Mouse (Mus musculus) myocyte (in vitro differentiated cells): Measurements from ENCODE around the gene Pnpla6. TPM values are rescaled to one million over a fixed set of nuclear protein-coding genes. Genes with fewer than 3 reads are reported as not detected.

ENCODE experiments used
- H3K27me3 ChIP-seq: one replicate; pipeline ENCODE4 v1.6.1; 2011; ENCODE audit not compliant: control insufficient read depth, insufficient read depth, insufficient read length
- H3K36me3 ChIP-seq: one replicate; pipeline ENCODE4 v1.6.1; 2011; ENCODE audit not compliant: control insufficient read depth, insufficient read depth
- H3K4me2 ChIP-seq: one replicate; pipeline ENCODE4 v1.6.1; 2011; ENCODE audit warnings: low read depth, control low read depth
- H3K4me3 ChIP-seq: one replicate; pipeline ENCODE4 v1.5.1; 2011; ENCODE audit warnings: mild to moderate bottlenecking, control low read depth, moderate library complexity
- H3K79me2 ChIP-seq: one replicate; pipeline ENCODE4 v1.6.1; 2011; ENCODE audit not compliant: control insufficient read depth, insufficient read depth
- H3ac ChIP-seq: one replicate; pipeline ENCODE4 v1.6.1; 2011; ENCODE audit not compliant: control insufficient read depth, insufficient read length
- CEBPB ChIP-seq: IDR thresholded peaks from 2 replicates; pipeline ENCODE4 v1.6.1; 2011; ENCODE audit warnings: mild to moderate bottlenecking, moderate library complexity; ENCODE audit not compliant: poor library complexity, insufficient read depth, severe bottlenecking
- E2F4 ChIP-seq: IDR thresholded peaks from one replicate; pipeline ENCODE4 v1.6.1; 2011; ENCODE audit warnings: mild to moderate bottlenecking, control low read depth, moderate library complexity; ENCODE audit not compliant: insufficient read depth
- MAX ChIP-seq: IDR thresholded peaks from one replicate; pipeline ENCODE4 v1.6.1; 2011; ENCODE audit warnings: low read depth, mild to moderate bottlenecking, control low read depth
- MYOD1 ChIP-seq, 3 experiments: IDR thresholded peaks; one replicate each; pipeline ENCODE4 v1.6.1; 2011; ENCODE audit warnings: control low read depth in 2 of 3, low read depth in 2 of 3, mild to moderate bottlenecking in 2 of 3, moderate library complexity in 1 of 3; ENCODE audit not compliant: insufficient read length in 2 of 3, control insufficient read depth in 1 of 3
- MYOG ChIP-seq, 3 experiments: IDR thresholded peaks; one replicate each; pipeline ENCODE4 v1.6.1; 2011; ENCODE audit warnings: control low read depth in 2 of 3, low read depth in 2 of 3, mild to moderate bottlenecking in 2 of 3; ENCODE audit not compliant: insufficient read length in 2 of 3, control insufficient read depth in 1 of 3, insufficient read depth in 1 of 3
- POLR2A ChIP-seq: IDR thresholded peaks from one replicate; pipeline ENCODE4 v1.6.1; 2011; ENCODE audit warnings: low read depth, mild to moderate bottlenecking, control low read depth, moderate library complexity; ENCODE audit not compliant: insufficient read length
- POLR2AphosphoS2 ChIP-seq: IDR thresholded peaks from one replicate; pipeline ENCODE4 v1.6.1; 2011; ENCODE audit warnings: low read depth, control low read depth; ENCODE audit not compliant: insufficient read length
- REST ChIP-seq: IDR thresholded peaks from one replicate; pipeline ENCODE4 v1.6.1; 2011; ENCODE audit warnings: mild to moderate bottlenecking, control low read depth, moderate library complexity; ENCODE audit not compliant: insufficient read depth, insufficient read length
- SRF ChIP-seq: IDR thresholded peaks from one replicate; pipeline ENCODE4 v1.6.1; 2011; ENCODE audit warnings: low read depth; ENCODE audit not compliant: control insufficient read depth, insufficient read length
- TCF12 ChIP-seq: IDR thresholded peaks from one replicate; pipeline ENCODE4 v1.6.1; 2011; ENCODE audit warnings: mild to moderate bottlenecking, control low read depth; ENCODE audit not compliant: poor library complexity, insufficient read depth, severe bottlenecking
- TCF3 ChIP-seq: IDR thresholded peaks from one replicate; pipeline ENCODE4 v1.6.1; 2011; ENCODE audit warnings: low read depth, control low read depth; ENCODE audit not compliant: insufficient read length
- USF1 ChIP-seq: IDR thresholded peaks from one replicate; pipeline ENCODE4 v1.6.1; 2011; ENCODE audit warnings: low read depth, mild to moderate bottlenecking, control low read depth, moderate library complexity
- polyA plus RNA-seq: library from polyadenylated mRNA; unstranded; fragments of >200 nt; fragmentation: generic; extraction: Trizol; gene quantifications from one replicate; pipeline ENCODE4 v1.2.1, GENCODE M21; 2012; ENCODE audit warnings: missing spikeins

The Pnpla6 gene
- polyA plus RNA-seq, 1 experiment, result 14.8 TPM

GRCm38 (mm10) chr8:3470562-3470961 is 44.6 kb upstream of the Pnpla6 start, which contains the start of gene Tex45:
Tex45 (plus strand) TSS chr8:3470862.
- H3K36me3 ChIP-seq, result no peaks in the 10 kb centered on the region
- H3ac ChIP-seq, result no peak within 1 kb of the TSS
- H3K4me3 ChIP-seq, result no peak within 1 kb of the TSS
- H3K4me2 ChIP-seq, result no peak within 1 kb of the TSS
- no peaks in the 10 kb centered on the region for H3K79me2 ChIP-seq
- no peaks in the 10 kb centered on the region for H3K27me3 ChIP-seq
- TF ChIP-seq E2F4, result no peak
- TF ChIP-seq SRF, result no peak
- TF ChIP-seq MYOG (IDR thresholded peaks at IDR 0.05; ENCODE audit: control insufficient read depth in 1 of 3, insufficient read depth in 1 of 3, insufficient read length in 2 of 3, low read depth in 2 of 3), result no peak
- no peak for TF ChIP-seq MYOD1 (IDR thresholded peaks at IDR 0.05; ENCODE audit: control insufficient read depth in 1 of 3, insufficient read length in 2 of 3, low read depth in 2 of 3)
- TF ChIP-seq REST, result no peak
- no peak for TF ChIP-seq USF1
- no peak for TF ChIP-seq TCF12
- TF ChIP-seq POLR2A, result no peak
- no peak for TF ChIP-seq CEBPB
- TF ChIP-seq TCF3, result no peak
- no peak for TF ChIP-seq MAX
- TF ChIP-seq POLR2AphosphoS2, result no peak

GRCm38 (mm10) chr8:3475715-3476429 is 39.3 kb upstream of the Pnpla6 start:
- Histone ChIP-seq H3K36me3 (no peaks in the 10 kb centered on the region), H3K4me3 (no peak overlapping the region), H3K27me3 (no peaks in the 10 kb centered on the region), H3K79me2 (no peaks in the 10 kb centered on the region), H3ac (no peak overlapping the region), H3K4me2 (no peak overlapping the region)
- TF ChIP-seq SRF, result no peak
- no peak for TF ChIP-seq MYOD1 (IDR thresholded peaks at IDR 0.05; ENCODE audit: control insufficient read depth in 1 of 3, insufficient read length in 2 of 3, low read depth in 2 of 3)
- TF ChIP-seq MYOG (IDR thresholded peaks at IDR 0.05; ENCODE audit: control insufficient read depth in 1 of 3, insufficient read depth in 1 of 3, insufficient read length in 2 of 3, low read depth in 2 of 3), result no peak
- TF ChIP-seq POLR2AphosphoS2, result no peak
- TF ChIP-seq REST, result no peak
- no peak for TF ChIP-seq TCF3
- TF ChIP-seq TCF12, result no peak
- TF ChIP-seq CEBPB, result no peak
- TF ChIP-seq USF1, result no peak
- TF ChIP-seq E2F4, result no peak
- no peak for TF ChIP-seq POLR2A
- TF ChIP-seq MAX, result no peak

GRCm38 (mm10) chr8:3480221-3480785 is 34.9 kb upstream of the Pnpla6 start:
- H3K27me3 ChIP-seq, result peaks cover 8% of the 10 kb centered on the region
- no peaks in the 10 kb centered on the region for H3K36me3 ChIP-seq
- no peak overlapping the region for H3K4me3 ChIP-seq
- H3K4me2 ChIP-seq, result no peak overlapping the region
- no peak for TF ChIP-seq E2F4
- no peak for TF ChIP-seq USF1
- TF ChIP-seq SRF, result no peak
- no peak for TF ChIP-seq REST
- TF ChIP-seq MYOG (IDR thresholded peaks at IDR 0.05; ENCODE audit: control insufficient read depth in 1 of 3, insufficient read depth in 1 of 3, insufficient read length in 2 of 3, low read depth in 2 of 3), result no peak
- TF ChIP-seq TCF12, result no peak
- no peak for TF ChIP-seq MAX
- TF ChIP-seq MYOD1 (IDR thresholded peaks at IDR 0.05; ENCODE audit: control insufficient read depth in 1 of 3, insufficient read length in 2 of 3, low read depth in 2 of 3), result no peak
- TF ChIP-seq POLR2AphosphoS2, result no peak
- H3ac ChIP-seq, result no peak overlapping the region
- no peaks in the 10 kb centered on the region for H3K79me2 ChIP-seq

- H3K4me2 ChIP-seq, result peak overlapping the region; percentile 2
- TF ChIP-seq CEBPB, result no peak
- no peak for TF ChIP-seq TCF3
- TF ChIP-seq POLR2A, result no peak
- TF ChIP-seq E2F4, result no peak
- TF ChIP-seq SRF, result no peak
- TF ChIP-seq MAX, result no peak
- no peak for TF ChIP-seq MYOG (IDR thresholded peaks at IDR 0.05; ENCODE audit: control insufficient read depth in 1 of 3, insufficient read depth in 1 of 3, insufficient read length in 2 of 3, low read depth in 2 of 3)
- no peak for TF ChIP-seq MYOD1 (IDR thresholded peaks at IDR 0.05; ENCODE audit: control insufficient read depth in 1 of 3, insufficient read length in 2 of 3, low read depth in 2 of 3)
- no peak for TF ChIP-seq POLR2AphosphoS2
- no peak for TF ChIP-seq REST
- no peak for TF ChIP-seq USF1
- no peak for TF ChIP-seq TCF12
- H3K27me3 ChIP-seq, result peaks cover 8% of the 10 kb centered on the region
- no peak overlapping the region for H3ac ChIP-seq
- H3K36me3 ChIP-seq, result no peaks in the 10 kb centered on the region
- H3K4me3 ChIP-seq, result no peak overlapping the region
- no peaks in the 10 kb centered on the region for H3K79me2 ChIP-seq
Observed at GRCm38 (mm10) chr8:3481605-3482004, 33.6 kb upstream of the Pnpla6 start.
